Mouse (Mus musculus) gastrocnemius, adult 8-10 months (tissue): ENCODE measurements around the gene Slc38a9. TPM values are rescaled to one million over a fixed set of nuclear protein-coding genes. Genes with fewer than 3 reads are reported as not detected.
A peak's percentile ranks its signal among the peaks of the same experiment; 100 is the strongest.
"Not testable (repeated sequence)": the region's sequence is repeated elsewhere in the genome, so short reads cannot be mapped to it uniquely, and the experiment has no call there.

Experiments
- DNase-seq, 2 experiments: peaks; one replicate each; pipeline ENCODE4 v3.0.0; 2022; ENCODE audit warnings: low spot score in 2 of 2
- total RNA-seq, 4 experiments: library from RNA; stranded (reverse); gene quantifications; 2 replicates each; pipeline ENCODE4 v1.2.4; 2022

The Slc38a9 gene
- total RNA-seq, 4 experiments from 2014 or later: 4.8 to 5.7 (median 5.3) TPM

GRCm38 (mm10) chr13:112683312-112683711 lies 22.8 kb downstream of the Slc38a9 start:
- no peak for DNase-seq

GRCm38 (mm10) chr13:112683970-112684369 lies 23.4 kb downstream of the Slc38a9 start:
- DNase-seq: no peak

GRCm38 (mm10) chr13:112686155-112686554 lies 25.6 kb downstream of the Slc38a9 start:
- no peak for DNase-seq

- DNase-seq: no peak
Measured at GRCm38 (mm10) chr13:112692870-112693553, 32.5 kb downstream of the Slc38a9 start.

GRCm38 (mm10) chr13:112695526-112696240 lies 35.1 kb downstream of the Slc38a9 start:
- DNase-seq: no peak

- DNase-seq: no peak
Measured at GRCm38 (mm10) chr13:112701256-112701655, 40.7 kb downstream of the Slc38a9 start.

GRCm38 (mm10) chr13:112706351-112706750 lies 45.8 kb downstream of the Slc38a9 start:
- DNase-seq: no peak

- no peak for DNase-seq
Measured at GRCm38 (mm10) chr13:112720078-112720736, 59.7 kb downstream of the Slc38a9 start.

- DNase-seq: no peak
Measured at GRCm38 (mm10) chr13:112721946-112722729, 61.6 kb downstream of the Slc38a9 start.

GRCm38 (mm10) chr13:112724260-112724659 lies 63.7 kb downstream of the Slc38a9 start:
- not testable (repeated sequence) for DNase-seq

- no peak for DNase-seq
Measured at GRCm38 (mm10) chr13:112726002-112726401, 65.5 kb downstream of the Slc38a9 start.

GRCm38 (mm10) chr13:112733311-112733710 lies 72.8 kb downstream of the Slc38a9 start:
- no peak for DNase-seq

GRCm38 (mm10) chr13:112734906-112735713 lies 74.6 kb downstream of the Slc38a9 start:
- peak in 1 of 2 experiments; percentile 36 for DNase-seq

GRCm38 (mm10) chr13:112736407-112736806 lies 75.9 kb downstream of the Slc38a9 start:
- DNase-seq: no peak

GRCm38 (mm10) chr13:112737110-112737509 lies 76.6 kb downstream of the Slc38a9 start:
- DNase-seq: no peak

- DNase-seq: no peak
Measured at GRCm38 (mm10) chr13:112738005-112738404, 77.5 kb downstream of the Slc38a9 start.

GRCm38 (mm10) chr13:112740073-112740472 lies 79.5 kb downstream of the Slc38a9 start:
- no peak for DNase-seq

GRCm38 (mm10) chr13:112742076-112742830 lies 81.7 kb downstream of the Slc38a9 start:
- DNase-seq: no peak

- DNase-seq: no peak
Measured at GRCm38 (mm10) chr13:112743647-112744046, 83.1 kb downstream of the Slc38a9 start.
